Mouse (Mus musculus) bone marrow, adult 2 months (tissue): ENCODE data around the gene Elmo1.

Source experiments
- CTCF ChIP-seq: fragments of 200-500 bp; IDR thresholded peaks from 2 replicates; pipeline ENCODE4 v1.5.1; 2011; ENCODE audit warnings: low read length, control low read depth; ENCODE audit not compliant: control insufficient read depth, insufficient read depth
- POLR2A ChIP-seq: fragments of 200-500 bp; IDR thresholded peaks from 2 replicates; pipeline ENCODE4 v1.6.1; 2011; ENCODE audit warnings: low read depth, mild to moderate bottlenecking, control low read depth, low read length, borderline replicate concordance; ENCODE audit not compliant: control insufficient read depth

DNA sequence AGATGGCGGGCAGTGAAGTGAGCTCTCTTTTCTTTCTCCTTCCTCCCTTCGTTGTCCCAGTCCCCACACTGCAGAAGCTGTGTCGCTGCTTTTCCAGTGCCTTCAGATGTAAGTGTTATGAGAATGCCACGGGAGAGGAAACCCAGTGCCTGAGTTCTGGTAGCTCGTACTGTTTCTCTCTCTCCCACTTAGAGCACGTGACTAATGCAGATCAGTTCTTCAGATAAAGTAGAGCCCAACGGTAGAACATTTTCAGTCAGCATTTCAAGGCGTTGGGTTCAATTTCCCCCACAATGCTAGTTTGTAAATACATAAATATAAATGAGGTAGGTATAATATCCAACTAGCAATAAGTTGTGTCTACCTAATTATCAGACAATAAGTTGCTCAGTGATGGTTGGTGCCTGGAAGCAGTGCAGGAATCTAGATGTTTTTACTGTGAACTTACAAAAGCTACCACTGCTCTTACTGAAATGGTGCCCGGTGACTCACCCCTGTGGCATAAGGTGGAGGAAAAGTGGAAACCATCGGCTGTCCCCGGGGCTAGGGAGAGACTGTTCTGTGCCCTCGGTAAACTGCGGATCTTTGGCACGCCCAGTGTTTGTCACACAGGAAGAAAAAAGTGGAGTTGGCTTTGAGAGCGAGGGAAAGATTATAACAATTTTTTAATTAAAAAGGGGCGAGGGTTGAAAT is 205.0 kb downstream of the Elmo1 start:
- no peak for TF ChIP-seq CTCF
- TF ChIP-seq POLR2A: no peak
